Mouse (Mus musculus) heart, embryonic 11.5 days (tissue): Measurements from ENCODE around the gene Plekhg1. TPM values are rescaled to one million over a fixed set of nuclear protein-coding genes. Genes with fewer than 3 reads are reported as not detected.
A peak's percentile ranks its signal among the peaks of the same experiment; 100 is the strongest.

Experiments used
- ATAC-seq: fragments of 200-750 bp; cut with Nextera tagmentation; replicated peaks from 2 replicates; pipeline ENCODE4 v1.8.0; 2017; ENCODE audit warnings: moderate library complexity; ENCODE audit not compliant: insufficient number of reproducible peaks, low FRiP score, low TSS enrichment
- H3K27ac ChIP-seq: fragments of 300-500 bp; sonication (generic); 2 replicates; pipeline ENCODE4 v1.5.1; 2014; ENCODE audit warnings: mild to moderate bottlenecking, low read depth, low read length
- H3K27me3 ChIP-seq: fragments of 300-500 bp; sonication (generic); 2 replicates; pipeline ENCODE4 v1.6.1; 2014; ENCODE audit warnings: mild to moderate bottlenecking, low read length, mixed read lengths; ENCODE audit not compliant: control insufficient read depth, insufficient read depth
- H3K36me3 ChIP-seq: fragments of 300-500 bp; sonication (generic); 2 replicates; pipeline ENCODE4 v1.6.1; 2014; ENCODE audit warnings: mild to moderate bottlenecking, low read length, moderate library complexity, mixed read lengths; ENCODE audit not compliant: control insufficient read depth, insufficient read depth
- H3K4me1 ChIP-seq: fragments of 300-500 bp; sonication (generic); 2 replicates; pipeline ENCODE4 v1.6.1; 2014; ENCODE audit warnings: low read length; ENCODE audit not compliant: control insufficient read depth, insufficient read depth
- H3K4me2 ChIP-seq: fragments of 300-500 bp; sonication (generic); 2 replicates; pipeline ENCODE4 v1.6.1; 2014; ENCODE audit warnings: mild to moderate bottlenecking, moderate library complexity
- H3K4me3 ChIP-seq: fragments of 300-500 bp; sonication (generic); 2 replicates; pipeline ENCODE4 v1.5.1; 2014; ENCODE audit warnings: low read depth, low read length
- H3K9ac ChIP-seq: fragments of 300-500 bp; sonication (generic); 2 replicates; pipeline ENCODE4 v1.6.1; 2014; ENCODE audit warnings: mild to moderate bottlenecking, low read depth, low read length, moderate library complexity
- H3K9me3 ChIP-seq: fragments of 300-500 bp; sonication (generic); replicated peaks from 2 replicates; pipeline ENCODE4 v1.6.1; 2016; ENCODE audit warnings: low read length; ENCODE audit not compliant: control insufficient read depth
- WGBS: fragments of 180-500 bp; shearing (Covaris S2); extraction: QIAGEN DNeasy Blood & Tissue Kit; methylation state at CpG from one replicate; pipeline ENCODE4 v1.1.7; 2014; ENCODE audit not compliant: insufficient replicate concordance; 5-methylcytosine and 5-hydroxymethylcytosine counted together
- polyA plus RNA-seq: library from polyadenylated mRNA; unstranded; fragments of >200 nt; fragmentation: Nextera tagmentation; extraction: Ambion mirVana; gene quantifications from 2 replicates; pipeline ENCODE4 v1.2.1, GENCODE M21; 2014

Plekhg1 gene
- polyA plus RNA-seq, 1 experiment from 2014 or later, result 6.2 TPM

GRCm38 (mm10) chr10:3974380-3974779, 234.2 kb downstream of the Plekhg1 start:
- Histone ChIP-seq H3K4me1 (peaks cover 14% of the 10 kb centered on the region; the same call in 1 of the 2 replicates), H3K9me3 (no peaks in the 10 kb centered on the region), H3K27me3 (no peaks in the 10 kb centered on the region), H3K27ac (no peak overlapping the region), H3K4me3 (peak overlapping the region; percentile 64; the same call in 1 of the 2 replicates), H3K9ac (0 out of 2 replicates have a peak overlapping the region, but pooled peaks have one; percentile 30), H3K36me3 (peaks cover under 1% of the 10 kb centered on the region; the same call in 1 of the 2 replicates), H3K4me2 (peak overlapping the region; percentile 84)
- ATAC-seq, result no peak
- WGBS, result 65% methylated on average over 3 of the region's 3 CpGs

- no peak overlapping the region for H3K27ac ChIP-seq
- no peak for ATAC-seq
- no peak overlapping the region for H3K9ac ChIP-seq
Observed at GRCm38 (mm10) chr10:3975898-3976622, 235.9 kb downstream of the Plekhg1 start.

GRCm38 (mm10) chr10:3976623-3977010, 236.5 kb downstream of the Plekhg1 start:
- ATAC-seq, result no peak
- H3K4me1 ChIP-seq, result peaks cover 14% of the 10 kb centered on the region; the same call in 1 of the 2 replicates
- no peak overlapping the region for H3K9ac ChIP-seq
- no peaks in the 10 kb centered on the region for H3K9me3 ChIP-seq
- no peaks in the 10 kb centered on the region for H3K27me3 ChIP-seq
- H3K36me3 ChIP-seq, result peaks cover 7% of the 10 kb centered on the region
- WGBS, result 81% methylated on average over 4 of the region's 4 CpGs
- no peak overlapping the region for H3K4me3 ChIP-seq
- H3K27ac ChIP-seq, result no peak overlapping the region
- H3K4me2 ChIP-seq, result no peak overlapping the region

More at GRCm38 (mm10) chr10:3975898-3976622, 235.9 kb downstream of the Plekhg1 start:
- Histone ChIP-seq H3K4me2 (no peak overlapping the region), H3K4me1 (peaks cover 14% of the 10 kb centered on the region; the same call in 1 of the 2 replicates), H3K9me3 (no peaks in the 10 kb centered on the region), H3K36me3 (peaks cover 7% of the 10 kb centered on the region), H3K4me3 (no peak overlapping the region), H3K27me3 (no peaks in the 10 kb centered on the region)
- WGBS, result 65% methylated on average over 6 of the region's 6 CpGs

- Histone ChIP-seq H3K9me3 (no peaks in the 10 kb centered on the region), H3K36me3 (peaks cover 9% of the 10 kb centered on the region), H3K4me3 (no peak overlapping the region), H3K9ac (no peak overlapping the region), H3K4me2 (no peak overlapping the region), H3K4me1 (peaks cover 14% of the 10 kb centered on the region; the same call in 1 of the 2 replicates), H3K27ac (no peak overlapping the region), H3K27me3 (no peaks in the 10 kb centered on the region)
- WGBS, result 67% methylated on average over 3 of the region's 3 CpGs
- ATAC-seq, result no peak
Observed at GRCm38 (mm10) chr10:3978326-3978725, 238.2 kb downstream of the Plekhg1 start.

- H3K4me2 ChIP-seq, result no peak overlapping the region
- H3K9me3 ChIP-seq, result no peaks in the 10 kb centered on the region
- H3K27ac ChIP-seq, result no peak overlapping the region
- ATAC-seq, result no peak
- WGBS, result 87% methylated on average over 5 of the region's 5 CpGs
- no peak overlapping the region for H3K9ac ChIP-seq
- peaks cover 14% of the 10 kb centered on the region; the same call in 1 of the 2 replicates for H3K4me1 ChIP-seq
- H3K27me3 ChIP-seq, result no peaks in the 10 kb centered on the region
- peaks cover 9% of the 10 kb centered on the region for H3K36me3 ChIP-seq
- no peak overlapping the region for H3K4me3 ChIP-seq
Observed at GRCm38 (mm10) chr10:3978792-3979488, 238.8 kb downstream of the Plekhg1 start.

- H3K36me3 ChIP-seq, result peaks cover 10% of the 10 kb centered on the region
Observed at GRCm38 (mm10) chr10:3980231-3980630, 240.1 kb downstream of the Plekhg1 start.

GRCm38 (mm10) chr10:3990295-3990883, 250.2 kb downstream of the Plekhg1 start:
- Histone ChIP-seq H3K4me2 (no peak overlapping the region), H3K36me3 (peaks cover 15% of the 10 kb centered on the region), H3K4me3 (no peak overlapping the region), H3K9ac (no peak overlapping the region), H3K27me3 (no peaks in the 10 kb centered on the region), H3K27ac (no peak overlapping the region), H3K9me3 (no peaks in the 10 kb centered on the region), H3K4me1 (no peaks in the 10 kb centered on the region)
- WGBS, result 89% methylated on average over 6 of the region's 6 CpGs
- no peak for ATAC-seq

More at GRCm38 (mm10) chr10:3980231-3980630, 240.1 kb downstream of the Plekhg1 start:
- H3K9ac ChIP-seq, result no peak overlapping the region
- H3K4me2 ChIP-seq, result no peak overlapping the region
- H3K4me3 ChIP-seq, result no peak overlapping the region
- H3K27ac ChIP-seq, result no peak overlapping the region
- H3K4me1 ChIP-seq, result peaks cover 9% of the 10 kb centered on the region; the same call in 1 of the 2 replicates
- no peak for ATAC-seq
- WGBS, result 77% methylated on average over 4 of the region's 4 CpGs
- no peaks in the 10 kb centered on the region for H3K27me3 ChIP-seq
- no peaks in the 10 kb centered on the region for H3K9me3 ChIP-seq

- no peak overlapping the region for H3K27ac ChIP-seq
- no peaks in the 10 kb centered on the region for H3K27me3 ChIP-seq
- WGBS, result 82% methylated on average over 8 of the region's 8 CpGs
- H3K9ac ChIP-seq, result no peak overlapping the region
- H3K9me3 ChIP-seq, result no peaks in the 10 kb centered on the region
- peaks cover 12% of the 10 kb centered on the region for H3K36me3 ChIP-seq
- ATAC-seq, result no peak
- no peak overlapping the region for H3K4me2 ChIP-seq
- H3K4me1 ChIP-seq, result no peaks in the 10 kb centered on the region
- no peak overlapping the region for H3K4me3 ChIP-seq
Observed at GRCm38 (mm10) chr10:3993365-3994102, 253.4 kb downstream of the Plekhg1 start.
